Mouse (Mus musculus) kidney, adult 2 months (tissue): ENCODE measurements around the gene Apon.

Source experiments
- CTCF ChIP-seq: fragments of 200-500 bp; conservative IDR thresholded peaks from 2 replicates; pipeline ENCODE4 v1.5.1; 2011; ENCODE audit warnings: low read depth, mild to moderate bottlenecking, control low read depth, low read length, moderate library complexity, mixed read lengths; ENCODE audit not compliant: insufficient read depth, insufficient read length
- POLR2A ChIP-seq: fragments of 200-500 bp; IDR thresholded peaks from one replicate; pipeline ENCODE4 v1.6.1; 2011; ENCODE audit warnings: low read depth, low read length, control low read depth

DNA sequence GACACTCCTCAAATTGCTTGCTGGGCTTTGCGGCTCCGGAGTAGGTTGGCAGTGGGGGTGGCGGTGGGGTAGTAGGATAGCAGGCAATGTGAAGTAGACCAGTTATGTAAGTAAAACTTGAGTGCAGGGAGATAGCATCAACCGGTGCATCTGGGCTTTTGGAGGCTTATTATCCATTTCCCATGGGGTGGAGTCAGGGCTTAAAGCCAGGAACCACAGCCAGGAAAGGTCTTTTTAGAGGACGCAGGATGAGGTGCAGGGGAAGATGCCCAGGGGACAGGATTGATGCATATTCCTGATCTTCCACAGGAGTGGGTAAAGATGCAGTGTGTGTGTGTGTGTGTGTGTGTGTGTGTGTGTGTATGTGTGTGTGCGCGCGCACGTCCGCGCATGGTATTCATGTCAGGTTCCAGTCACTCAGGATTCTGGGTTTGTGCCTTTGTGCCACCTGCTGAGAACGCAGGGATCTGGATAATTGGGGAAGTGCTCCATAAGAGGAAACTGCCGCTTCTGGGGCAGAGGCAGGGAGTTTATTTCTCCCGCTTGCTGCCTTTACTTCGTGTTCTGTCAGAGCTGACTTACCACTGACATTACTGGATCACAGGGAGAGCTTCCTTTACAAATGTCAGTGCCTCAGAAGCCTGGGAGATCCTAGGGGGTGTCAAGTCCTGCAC lies 16.0 kb upstream of the Apon start:
- no peak for TF ChIP-seq POLR2A
- no peak for TF ChIP-seq CTCF
